Mouse (Mus musculus) natural killer cell, adult 2 months (primary cell): Measurements from ENCODE around the gene Fam20a.

Experiments used
- DNase-seq, 2 experiments: peaks; one replicate each; pipeline ENCODE4 v3.0.0; 2022; ENCODE audit warnings: low spot score in 2 of 2

Fam20a gene

GRCm38 (mm10) chr11:109721781-109722446 is at the start of gene Fam20a:
TSS of gene Fam20a (minus strand) at chr11:109722279.
- no peak for DNase-seq

GRCm38 (mm10) chr11:109771381-109771780 is 49.3 kb upstream of the Fam20a start:
- no peak for DNase-seq

GRCm38 (mm10) chr11:109770185-109770584 is 48.1 kb upstream of the Fam20a start:
- no peak for DNase-seq

- no peak for DNase-seq
Observed at GRCm38 (mm10) chr11:109769091-109769490, 47.0 kb upstream of the Fam20a start.

- DNase-seq: no peak
Observed at GRCm38 (mm10) chr11:109760063-109760462, 38.0 kb upstream of the Fam20a start.

GRCm38 (mm10) chr11:109758616-109759215 is 36.6 kb upstream of the Fam20a start:
- no peak for DNase-seq

GRCm38 (mm10) chr11:109754105-109754602 is 32.1 kb upstream of the Fam20a start:
- no peak for DNase-seq

GRCm38 (mm10) chr11:109751636-109752603 is 29.8 kb upstream of the Fam20a start:
- DNase-seq: no peak

GRCm38 (mm10) chr11:109745210-109745609 is 23.1 kb upstream of the Fam20a start:
- no peak for DNase-seq

GRCm38 (mm10) chr11:109737967-109738366 is 15.9 kb upstream of the Fam20a start:
- no peak for DNase-seq

- no peak for DNase-seq
Observed at GRCm38 (mm10) chr11:109736406-109736805, 14.3 kb upstream of the Fam20a start.

- no peak for DNase-seq
Observed at GRCm38 (mm10) chr11:109734341-109734740, 12.3 kb upstream of the Fam20a start.

GRCm38 (mm10) chr11:109732726-109733438 is 10.8 kb upstream of the Fam20a start:
- DNase-seq: no peak

- no peak for DNase-seq
Observed at GRCm38 (mm10) chr11:109728371-109728770, 6.3 kb upstream of the Fam20a start.

- DNase-seq: no peak
Observed at GRCm38 (mm10) chr11:109722711-109723110, 632 bp upstream of the Fam20a start.

GRCm38 (mm10) chr11:109721320-109721780 is 729 bp downstream of the Fam20a start:
- no peak for DNase-seq

GRCm38 (mm10) chr11:109720809-109721319 is 1.2 kb downstream of the Fam20a start:
- no peak for DNase-seq

- no peak for DNase-seq
Observed at GRCm38 (mm10) chr11:109719399-109719798, 2.7 kb downstream of the Fam20a start.

GRCm38 (mm10) chr11:109717966-109718895 is 3.8 kb downstream of the Fam20a start:
- DNase-seq: no peak

- DNase-seq: no peak
Observed at GRCm38 (mm10) chr11:109717448-109717847, 4.6 kb downstream of the Fam20a start.
